Mouse (Mus musculus): ENCODE results near the gene Cpeb3.

DNA sequence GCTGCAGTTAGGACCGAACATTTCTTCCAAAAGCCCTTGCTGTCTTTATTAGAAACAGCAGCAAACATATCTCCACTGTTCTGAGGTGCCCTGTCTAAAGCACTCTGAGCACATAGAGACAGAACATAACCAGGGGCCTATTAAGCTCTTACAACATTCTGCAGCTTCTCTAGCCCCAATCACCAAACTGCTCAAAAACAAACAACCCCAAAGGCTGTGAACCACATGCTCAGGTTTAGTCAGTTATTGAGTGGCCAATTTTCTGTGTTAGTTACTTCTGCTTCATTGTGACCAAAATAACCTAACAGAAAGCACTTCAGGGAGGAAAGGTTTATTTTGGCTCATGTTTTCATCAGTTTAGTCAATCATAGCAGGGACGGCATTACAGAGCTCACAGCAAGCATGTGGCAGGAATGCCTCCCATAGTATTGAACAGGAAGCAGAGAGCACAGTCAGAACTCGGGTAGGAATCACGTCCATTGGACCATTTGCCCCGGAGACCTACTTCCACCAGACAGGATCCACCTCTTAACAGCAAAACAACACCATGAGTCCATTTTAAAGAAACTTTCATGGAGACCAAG is 15.8 kb downstream of the Cpeb3 start:
- TF ChIP-seq CTCF (conservative IDR thresholded peaks at IDR 0.05; ENCODE audit: low read length) = no peak
- no peak for TF ChIP-seq POU5F1 (IDR thresholded peaks at IDR 0.05; ENCODE audit: borderline replicate concordance, low read length)

Data from E14TG2a.4 (cell line).